Mouse (Mus musculus): ENCODE data around the gene Fbxl13. TPM values are rescaled to one million over a fixed set of nuclear protein-coding genes. Genes with fewer than 3 reads are reported as not detected.

Gene Fbxl13
- total and polyA plus RNA-seq, 3 experiments = 0.14 to 0.30 (median 0.19) TPM

DNA sequence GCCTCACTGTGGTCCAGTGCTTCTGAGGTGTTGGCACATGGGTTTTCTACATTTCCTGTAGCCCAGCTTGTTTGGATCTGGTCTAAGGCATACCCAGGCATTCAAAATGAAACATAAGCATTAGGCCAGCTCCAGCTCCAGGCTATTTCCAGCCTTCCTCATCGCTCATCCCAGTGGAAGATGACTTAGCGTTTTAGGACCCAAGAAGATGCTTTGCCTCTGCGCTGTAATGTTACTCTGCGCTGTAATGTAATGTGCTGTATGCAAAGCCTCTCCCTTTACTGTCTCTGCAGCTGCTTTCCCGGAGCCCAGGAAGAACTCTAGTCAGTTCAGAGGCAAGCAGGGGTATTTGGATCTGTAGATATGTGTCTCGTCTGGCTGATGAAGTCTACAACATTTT is 12.6 kb upstream of the Fbxl13 start:
- Histone ChIP-seq H3K9me3 (replicated peaks; ENCODE audit: low read length) (no peaks in the 10 kb centered on the region), H3K9ac (ENCODE audit: insufficient read depth, low read depth) (no peak overlapping the region), H3K4me1 (ENCODE audit: control insufficient read depth in 1 of 2, insufficient read depth in 2 of 2) (peaks cover 3 to 17% of the 10 kb centered on the region in 2 experiments), H3K27ac (ENCODE audit: insufficient read depth, low read depth) (no peak overlapping the region), H3K4me3 (replicated peaks in 1 of 3; ENCODE audit: low read depth in 2 of 3, low read length in 2 of 3, poor library complexity in 1 of 3) (no peak overlapping the region), H3K36me3 (replicated peaks in 1 of 2; ENCODE audit: control insufficient read depth in 1 of 2, insufficient read depth in 1 of 2, low read length in 1 of 2) (peaks cover 37 to 59% of the 10 kb centered on the region in 2 experiments), H3K4me2 (ENCODE audit: insufficient read depth, low read depth, poor library complexity, severe bottlenecking) (no peak overlapping the region), H3K27me3 (replicated peaks) (no peaks in the 10 kb centered on the region), H3K79me2 (replicated peaks; ENCODE audit: control insufficient read depth, extremely low read depth, insufficient read depth, poor library complexity, severe bottlenecking) (no peaks in the 10 kb centered on the region)
- TF ChIP-seq ZNF384 (IDR thresholded peaks at IDR 0.05; ENCODE audit: low read depth, low read length) (no peak), NELFE (IDR thresholded peaks at IDR 0.05; ENCODE audit: low read depth, low read length) (no peak), JUND (conservative IDR thresholded peaks at IDR 0.05; ENCODE audit: low read depth, low read length) (no peak), CTCF (conservative IDR thresholded peaks at IDR 0.05 in 1 of 2, IDR thresholded peaks at IDR 0.05 in 1 of 2; ENCODE audit: low read depth in 2 of 2, low read length in 2 of 2) (no peak), ZKSCAN1 (IDR thresholded peaks at IDR 0.05; ENCODE audit: borderline replicate concordance, low read depth, low read length) (no peak), ZMIZ1 (IDR thresholded peaks at IDR 0.05; ENCODE audit: low read depth, low read length) (no peak), RAD21 (IDR thresholded peaks at IDR 0.05; ENCODE audit: low read depth, low read length) (no peak), RCOR1 (conservative IDR thresholded peaks at IDR 0.05; ENCODE audit: low read depth, low read length) (no peak), USF1 (IDR thresholded peaks at IDR 0.05; ENCODE audit: low read depth, low read length) (no peak), POLR2A (IDR thresholded peaks at IDR 0.05; ENCODE audit: low read depth, low read length) (no peak), ELF1 (IDR thresholded peaks at IDR 0.05; ENCODE audit: low read depth, low read length) (no peak)
- DNase-seq (ENCODE audit: extremely low read depth) = no peak
- dilution Hi-C loops (cut with MboI; ENCODE audit: extremely low pct_ligation_motif_present, extremely low pct_unique_long_range_greater_than_20kb, low sequenced_read_pairs) = no loop called here
- in situ Hi-C loops (cut with MboI; ENCODE audit: low pct_ligation_motif_present, low pct_unique_long_range_greater_than_20kb, low sequenced_read_pairs) = no loop called here

DNA sequence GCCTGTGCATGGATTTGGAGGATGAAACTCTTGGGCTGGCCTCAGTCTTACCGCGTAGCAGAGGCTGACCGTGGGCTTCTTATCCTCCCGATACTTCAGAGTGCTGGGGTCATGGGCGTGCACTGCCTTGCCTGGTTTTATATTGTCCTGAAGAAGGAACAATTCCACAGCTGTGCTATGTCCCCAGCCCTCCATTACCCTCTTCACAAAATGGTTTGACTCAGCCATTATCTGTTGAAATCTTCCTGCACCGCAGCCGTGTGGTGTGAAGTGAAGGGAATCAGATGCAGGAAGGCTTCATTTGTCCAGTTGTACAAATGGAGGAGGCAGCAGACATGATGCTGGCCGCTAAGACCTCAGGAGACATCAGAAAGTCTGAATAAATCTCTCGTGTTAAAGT is 11.5 kb upstream of the Fbxl13 start:
- dilution Hi-C loops (cut with MboI; ENCODE audit: extremely low pct_ligation_motif_present, extremely low pct_unique_long_range_greater_than_20kb, low sequenced_read_pairs) (no loop called here), in situ Hi-C loops (cut with MboI; ENCODE audit: low pct_ligation_motif_present, low pct_unique_long_range_greater_than_20kb, low sequenced_read_pairs) (no loop called here)
- TF ChIP-seq MAFK (IDR thresholded peaks at IDR 0.05; ENCODE audit: insufficient replicate concordance, low read length) (no peak), E2F4 (IDR thresholded peaks at IDR 0.05; ENCODE audit: insufficient replicate concordance, low read depth, low read length) (no peak), ELF1 (IDR thresholded peaks at IDR 0.05; ENCODE audit: low read depth, low read length) (no peak), ZMIZ1 (IDR thresholded peaks at IDR 0.05; ENCODE audit: low read depth, low read length) (no peak), JUN (IDR thresholded peaks at IDR 0.05; ENCODE audit: insufficient read depth, low read depth, low read length) (no peak), ETS1 (conservative IDR thresholded peaks at IDR 0.05; ENCODE audit: low read depth, low read length) (no peak)
- Histone ChIP-seq H3K79me2 (replicated peaks; ENCODE audit: control insufficient read depth, extremely low read depth, insufficient read depth, poor library complexity, severe bottlenecking) (no peaks in the 10 kb centered on the region), H3K36me3 (replicated peaks in 1 of 2; ENCODE audit: control insufficient read depth in 1 of 2, insufficient read depth in 1 of 2, low read length in 1 of 2) (peaks cover 40 to 66% of the 10 kb centered on the region in 2 experiments), H3K9me3 (replicated peaks; ENCODE audit: low read length) (no peaks in the 10 kb centered on the region), H3K4me2 (ENCODE audit: insufficient read depth, low read depth, poor library complexity, severe bottlenecking) (no peak overlapping the region), H3K4me3 (replicated peaks in 1 of 3; ENCODE audit: low read depth in 2 of 3, low read length in 2 of 3, poor library complexity in 1 of 3) (no peak overlapping the region), H3K9ac (ENCODE audit: insufficient read depth, low read depth) (no peak overlapping the region), H3K4me1 (ENCODE audit: control insufficient read depth in 1 of 2, insufficient read depth in 2 of 2) (peaks cover 3 to 17% of the 10 kb centered on the region in 2 experiments), H3K27me3 (replicated peaks) (no peaks in the 10 kb centered on the region), H3K27ac (ENCODE audit: insufficient read depth, low read depth) (no peak overlapping the region)
- DNase-seq (ENCODE audit: extremely low read depth) = no peak

Data from CH12.LX (cell line).